Mouse (Mus musculus) layer of hippocampus, adult 9-10 months (tissue): ENCODE measurements at regions not wholly inside any gene's neighbourhood (a gene's known extent, or its start where the extent isn't known, plus 50 kb on each side); places are given as distances from the start of the nearest gene placed in this dataset.

Experiments used
- DNase-seq: peaks from one replicate; pipeline ENCODE4 v3.0.0; 2022; ENCODE audit warnings: low spot score

GRCm38 (mm10) chr14:8946851-8947625 is 281.0 kb upstream of the 4930452B06Rik start:
- no peak for DNase-seq

- DNase-seq, result peak; percentile 42
Observed at GRCm38 (mm10) chr14:8935121-8935520, 269.1 kb upstream of the 4930452B06Rik start.
